Mouse (Mus musculus): Measurements from ENCODE around the gene Acox2. TPM values are rescaled to one million over a fixed set of nuclear protein-coding genes. Genes with fewer than 3 reads are reported as not detected.

The Acox2 gene
- polyA plus RNA-seq, 1 experiment from 2014 or later = not detected

DNA sequence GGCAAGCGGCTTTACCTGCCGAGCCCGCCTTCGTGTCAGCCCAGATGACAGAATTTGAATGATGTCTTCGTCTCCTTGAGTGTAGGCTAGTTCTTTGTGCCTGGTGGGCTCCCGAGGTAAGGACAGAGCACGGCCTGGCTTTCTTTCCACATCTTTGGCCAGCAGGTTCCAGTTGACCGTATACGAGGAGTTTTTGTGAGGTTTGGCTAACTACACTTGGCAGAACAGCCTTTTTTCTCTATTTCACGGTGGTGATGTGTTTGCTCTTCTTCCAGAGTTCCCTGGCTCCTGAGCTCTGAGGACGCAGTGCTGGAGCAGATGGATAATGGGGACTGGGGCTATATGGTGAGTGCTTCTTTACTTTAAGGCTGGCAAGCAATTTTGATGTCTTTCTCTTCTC, 39.3 kb downstream of the Acox2 start:
- Histone ChIP-seq H3K27ac (replicated peaks in 1 of 2; ENCODE audit: control insufficient read depth in 1 of 2, insufficient read depth in 1 of 2, low read depth in 2 of 2, low read length in 2 of 2) (no peak overlapping the region), H3K4me3 (ENCODE audit: control insufficient read depth in 1 of 2, insufficient read depth in 1 of 2, low read depth in 1 of 2, low read length in 2 of 2) (no peak overlapping the region), H3K4me2 (ENCODE audit: low read length) (no peak overlapping the region), H3K4me1 (ENCODE audit: control insufficient read depth in 2 of 2, insufficient read depth in 2 of 2, low read length in 2 of 2) (peaks cover 4 to 22% of the 10 kb centered on the region in 2 experiments), H3K9me3 (ENCODE audit: control insufficient read depth, low read length) (no peaks in the 10 kb centered on the region), H3K36me3 (ENCODE audit: control insufficient read depth, insufficient read depth, low read length) (peaks cover 23% of the 10 kb centered on the region), H3K27me3 (ENCODE audit: control insufficient read depth, insufficient read depth, low read length) (no peaks in the 10 kb centered on the region), H3K9ac (ENCODE audit: low read length) (no peak overlapping the region)
- no peak for ATAC-seq (ENCODE audit: insufficient number of reproducible peaks, insufficient read depth, low FRiP score, low read depth)
- 92% methylated on average over 11 of the region's 11 CpGs for whole genome bisulfite sequencing

DNA sequence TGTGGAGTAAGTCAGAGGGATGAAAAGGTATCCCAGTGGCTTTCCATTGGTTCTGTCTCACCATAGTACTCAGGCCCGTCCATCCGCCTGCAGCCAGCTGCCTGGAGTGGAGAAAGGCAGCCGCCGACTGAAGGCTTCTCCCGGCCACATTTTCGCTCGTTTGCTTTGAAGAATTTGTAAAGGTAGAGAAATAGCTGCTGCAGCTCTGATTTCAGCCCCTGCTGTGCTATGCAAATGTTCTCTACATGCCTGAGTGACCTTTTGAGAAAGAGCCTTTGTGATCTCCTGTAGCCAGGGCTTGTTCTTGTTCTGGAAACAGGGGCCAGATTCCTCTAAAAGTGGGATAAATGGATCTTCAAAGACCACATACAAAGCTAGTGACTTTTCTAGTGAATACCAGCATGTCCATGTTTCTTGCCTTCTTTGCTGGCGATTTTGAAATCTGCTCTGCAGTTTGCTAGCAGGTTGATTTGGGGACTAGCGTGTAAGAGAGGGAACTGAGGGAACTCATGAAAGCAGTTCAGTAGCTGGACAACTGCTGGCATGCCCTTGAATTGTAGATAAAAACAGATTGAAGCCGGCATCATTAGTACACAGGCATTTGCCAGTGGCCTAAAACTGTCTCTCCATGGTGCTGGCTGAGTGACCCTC, 40.3 kb downstream of the Acox2 start:
- H3K9ac ChIP-seq (ENCODE audit: low read length) = no peak overlapping the region

DNA sequence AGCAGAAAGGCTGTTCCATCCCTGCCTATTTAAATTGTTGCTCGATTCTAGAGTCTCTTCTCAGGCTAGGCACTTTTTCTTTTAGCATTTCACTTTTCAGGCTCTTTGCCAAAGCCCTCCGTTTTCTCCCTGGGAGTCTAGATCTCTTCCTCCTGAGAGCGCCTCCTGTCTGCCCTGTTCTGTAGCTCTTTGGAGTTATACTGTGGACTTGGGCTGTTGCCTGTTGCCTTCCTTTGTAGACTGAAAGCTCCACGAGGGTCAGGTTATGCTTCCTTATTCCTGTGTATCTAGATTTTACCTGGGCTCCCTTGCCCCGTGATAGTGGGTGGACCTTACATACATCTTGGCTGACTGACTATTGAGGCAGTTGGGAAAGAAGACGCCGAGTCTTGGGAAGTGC, 40.9 kb downstream of the Acox2 start:
- 63% methylated on average over 7 of the region's 7 CpGs for WGBS
- Histone ChIP-seq H3K4me2 (ENCODE audit: low read length) (no peak overlapping the region), H3K9ac (ENCODE audit: low read length) (no peak overlapping the region), H3K27ac (replicated peaks in 1 of 2; ENCODE audit: control insufficient read depth in 1 of 2, insufficient read depth in 1 of 2, low read depth in 2 of 2, low read length in 2 of 2) (no peak overlapping the region), H3K4me1 (ENCODE audit: control insufficient read depth in 2 of 2, insufficient read depth in 2 of 2, low read length in 2 of 2) (peaks cover 4 to 23% of the 10 kb centered on the region in 2 experiments), H3K9me3 (ENCODE audit: control insufficient read depth, low read length) (no peaks in the 10 kb centered on the region), H3K4me3 (ENCODE audit: control insufficient read depth in 1 of 2, insufficient read depth in 1 of 2, low read depth in 1 of 2, low read length in 2 of 2) (no peak overlapping the region), H3K27me3 (ENCODE audit: control insufficient read depth, insufficient read depth, low read length) (no peaks in the 10 kb centered on the region), H3K36me3 (ENCODE audit: control insufficient read depth, insufficient read depth, low read length) (peaks cover 15% of the 10 kb centered on the region)
- no peak for ATAC-seq (ENCODE audit: insufficient number of reproducible peaks, insufficient read depth, low FRiP score, low read depth)

More for the DNA sequence above, 40.3 kb downstream of the Acox2 start:
- Histone ChIP-seq H3K36me3 (ENCODE audit: control insufficient read depth, insufficient read depth, low read length) (peaks cover 18% of the 10 kb centered on the region), H3K4me2 (ENCODE audit: low read length) (no peak overlapping the region), H3K27ac (replicated peaks in 1 of 2; ENCODE audit: control insufficient read depth in 1 of 2, insufficient read depth in 1 of 2, low read depth in 2 of 2, low read length in 2 of 2) (peak overlapping the region in 1 of 2 experiments; percentile 27; a peak in 2 of 4 replicates), H3K9me3 (ENCODE audit: control insufficient read depth, low read length) (no peaks in the 10 kb centered on the region), H3K4me3 (ENCODE audit: control insufficient read depth in 1 of 2, insufficient read depth in 1 of 2, low read depth in 1 of 2, low read length in 2 of 2) (no peak overlapping the region), H3K27me3 (ENCODE audit: control insufficient read depth, insufficient read depth, low read length) (no peaks in the 10 kb centered on the region), H3K4me1 (ENCODE audit: control insufficient read depth in 2 of 2, insufficient read depth in 2 of 2, low read length in 2 of 2) (peaks cover 4 to 23% of the 10 kb centered on the region in 2 experiments)
- 44% methylated on average over 10 of the region's 10 CpGs for WGBS
- no peak for ATAC-seq (ENCODE audit: insufficient number of reproducible peaks, insufficient read depth, low FRiP score, low read depth)

DNA sequence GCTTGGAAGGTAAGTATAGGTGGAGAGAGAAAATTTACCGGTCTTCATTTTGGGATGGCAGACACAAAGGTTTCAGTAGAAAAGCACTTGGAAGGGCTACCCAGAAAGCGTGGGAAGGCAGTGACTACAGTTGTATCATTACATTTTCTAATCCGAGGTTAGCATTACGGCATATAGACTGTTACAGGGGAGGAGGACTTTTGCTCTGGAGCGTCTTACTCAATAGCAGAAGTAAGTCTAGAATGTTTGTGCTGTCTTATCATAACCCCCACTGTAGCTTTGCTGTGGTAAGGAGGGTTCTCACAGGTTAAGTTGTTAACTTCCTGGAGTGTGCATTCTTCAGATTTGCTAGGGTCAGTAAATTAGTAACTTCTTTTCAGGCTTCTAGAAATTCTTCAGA, 43.1 kb downstream of the Acox2 start:
- ATAC-seq (ENCODE audit: insufficient number of reproducible peaks, insufficient read depth, low FRiP score, low read depth) = no peak
- WGBS = 72% methylated on average over 5 of the region's 5 CpGs
- Histone ChIP-seq H3K4me3 (ENCODE audit: control insufficient read depth in 1 of 2, insufficient read depth in 1 of 2, low read depth in 1 of 2, low read length in 2 of 2) (no peak overlapping the region), H3K9ac (ENCODE audit: low read length) (no peak overlapping the region), H3K9me3 (ENCODE audit: control insufficient read depth, low read length) (no peaks in the 10 kb centered on the region), H3K4me2 (ENCODE audit: low read length) (peak overlapping the region; percentile 86; the same call in 1 of the 2 replicates), H3K4me1 (ENCODE audit: control insufficient read depth in 2 of 2, insufficient read depth in 2 of 2, low read length in 2 of 2) (peaks cover 4 to 23% of the 10 kb centered on the region in 2 experiments), H3K27me3 (ENCODE audit: control insufficient read depth, insufficient read depth, low read length) (no peaks in the 10 kb centered on the region), H3K36me3 (ENCODE audit: control insufficient read depth, insufficient read depth, low read length) (no peaks in the 10 kb centered on the region; the same call in 1 of the 2 replicates), H3K27ac (replicated peaks in 1 of 2; ENCODE audit: control insufficient read depth in 1 of 2, insufficient read depth in 1 of 2, low read depth in 2 of 2, low read length in 2 of 2) (no peak overlapping the region)

DNA sequence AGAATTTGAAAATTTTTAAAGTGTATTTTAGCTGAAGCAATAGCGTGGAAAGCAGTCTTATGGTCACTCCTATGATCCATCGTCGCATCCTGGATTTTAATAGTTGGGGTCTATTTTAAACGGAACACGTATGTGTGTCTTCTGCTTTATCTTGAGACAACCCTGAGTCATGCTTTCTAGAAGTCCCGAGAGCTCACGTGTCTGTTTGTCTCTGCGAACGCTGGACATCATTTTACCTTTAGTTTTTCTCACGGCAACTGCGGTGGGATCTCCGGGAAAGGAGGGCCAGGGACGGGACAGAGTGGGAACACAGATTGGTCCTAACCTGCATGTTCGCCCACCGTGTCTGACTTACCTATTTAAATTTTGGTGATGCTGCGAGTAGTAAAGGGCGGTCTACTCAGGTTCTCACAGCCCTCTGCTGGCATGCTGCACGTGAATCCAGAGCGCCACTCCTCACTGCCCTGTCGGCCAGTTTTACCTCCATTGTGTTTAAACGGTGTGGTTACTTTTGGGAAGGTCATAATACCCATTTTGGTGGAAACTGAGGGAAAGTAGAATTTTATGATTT, 43.9 kb downstream of the Acox2 start:
- H3K4me3 ChIP-seq (ENCODE audit: control insufficient read depth in 1 of 2, insufficient read depth in 1 of 2, low read depth in 1 of 2, low read length in 2 of 2) = peak overlapping the region; percentile 26 to 73
- no peaks in the 10 kb centered on the region for H3K36me3 ChIP-seq (ENCODE audit: control insufficient read depth, insufficient read depth, low read length)
- H3K27me3 ChIP-seq (ENCODE audit: control insufficient read depth, insufficient read depth, low read length) = no peaks in the 10 kb centered on the region
- WGBS = 17% methylated on average over 21 of the region's 21 CpGs
- peak overlapping the region; percentile 94 for H3K9ac ChIP-seq (ENCODE audit: low read length)
- no peaks in the 10 kb centered on the region for H3K9me3 ChIP-seq (ENCODE audit: control insufficient read depth, low read length)
- peaks cover 4 to 23% of the 10 kb centered on the region in 2 experiments for H3K4me1 ChIP-seq (ENCODE audit: control insufficient read depth in 2 of 2, insufficient read depth in 2 of 2, low read length in 2 of 2)
- ATAC-seq (ENCODE audit: insufficient number of reproducible peaks, insufficient read depth, low FRiP score, low read depth) = no peak
- H3K4me2 ChIP-seq (ENCODE audit: low read length) = peak overlapping the region; percentile 86
- H3K27ac ChIP-seq (replicated peaks in 1 of 2; ENCODE audit: control insufficient read depth in 1 of 2, insufficient read depth in 1 of 2, low read depth in 2 of 2, low read length in 2 of 2) = no peak overlapping the region

DNA sequence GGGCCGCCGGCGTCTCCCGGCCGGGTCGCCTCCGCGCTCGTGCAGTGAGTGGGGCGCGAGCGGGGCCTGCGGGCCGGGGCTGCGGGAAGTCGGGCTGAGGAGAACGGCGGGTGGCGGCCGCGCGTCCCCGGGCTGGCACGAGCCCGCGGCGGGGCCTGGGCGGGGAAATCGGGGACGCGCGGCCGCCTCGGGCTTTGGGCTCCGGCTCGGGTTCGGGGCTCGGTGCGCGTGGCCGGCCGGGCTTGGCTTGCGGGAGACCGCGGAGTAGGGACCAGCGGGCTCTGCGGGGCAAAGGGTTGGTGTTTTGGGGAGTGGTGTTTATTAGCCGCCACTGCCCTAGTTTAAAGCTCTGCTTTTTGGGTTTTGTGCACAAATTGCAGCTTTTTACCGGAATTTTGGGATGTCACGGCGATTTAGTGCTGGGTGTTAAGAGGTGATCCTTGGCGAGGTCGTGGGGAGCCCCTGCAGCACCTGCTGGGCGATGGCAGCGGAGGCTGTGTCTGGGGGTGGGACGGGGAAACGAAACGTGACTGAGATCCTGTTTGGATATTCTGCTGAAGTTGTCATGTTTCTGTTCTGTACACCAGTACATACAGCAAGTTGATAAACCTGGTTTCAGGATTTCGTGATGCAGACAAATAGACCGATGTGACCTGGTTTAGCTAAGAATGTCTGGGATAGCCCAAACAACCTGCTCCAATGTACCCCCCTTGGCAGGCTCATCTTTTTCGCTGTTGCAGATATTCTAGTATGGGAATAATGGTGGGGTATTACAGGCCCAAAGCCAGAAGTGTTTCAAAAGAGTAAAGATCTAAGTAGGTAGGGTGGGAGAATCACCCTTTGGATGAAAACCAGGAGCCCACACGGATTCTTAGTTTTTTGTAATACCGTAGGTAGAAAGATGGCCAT, 44.6 kb downstream of the Acox2 start:
- no peaks in the 10 kb centered on the region for H3K27me3 ChIP-seq (ENCODE audit: control insufficient read depth, insufficient read depth, low read length)
- peak overlapping the region; percentile 76 to 94; a peak in 3 of 4 replicates for H3K27ac ChIP-seq (replicated peaks in 1 of 2; ENCODE audit: control insufficient read depth in 1 of 2, insufficient read depth in 1 of 2, low read depth in 2 of 2, low read length in 2 of 2)
- WGBS = 2% methylated on average over 59 of the region's 63 CpGs
- no peaks in the 10 kb centered on the region for H3K9me3 ChIP-seq (ENCODE audit: control insufficient read depth, low read length)
- ATAC-seq (ENCODE audit: insufficient number of reproducible peaks, insufficient read depth, low FRiP score, low read depth) = peak; percentile 78
- H3K36me3 ChIP-seq (ENCODE audit: control insufficient read depth, insufficient read depth, low read length) = no peaks in the 10 kb centered on the region
- peaks cover 4 to 21% of the 10 kb centered on the region in 2 experiments for H3K4me1 ChIP-seq (ENCODE audit: control insufficient read depth in 2 of 2, insufficient read depth in 2 of 2, low read length in 2 of 2)
- H3K9ac ChIP-seq (ENCODE audit: low read length) = peak overlapping the region; percentile 94
- peak overlapping the region; percentile 73 to 93 for H3K4me3 ChIP-seq (ENCODE audit: control insufficient read depth in 1 of 2, insufficient read depth in 1 of 2, low read depth in 1 of 2, low read length in 2 of 2)
- peak overlapping the region; percentile 86 for H3K4me2 ChIP-seq (ENCODE audit: low read length)

DNA sequence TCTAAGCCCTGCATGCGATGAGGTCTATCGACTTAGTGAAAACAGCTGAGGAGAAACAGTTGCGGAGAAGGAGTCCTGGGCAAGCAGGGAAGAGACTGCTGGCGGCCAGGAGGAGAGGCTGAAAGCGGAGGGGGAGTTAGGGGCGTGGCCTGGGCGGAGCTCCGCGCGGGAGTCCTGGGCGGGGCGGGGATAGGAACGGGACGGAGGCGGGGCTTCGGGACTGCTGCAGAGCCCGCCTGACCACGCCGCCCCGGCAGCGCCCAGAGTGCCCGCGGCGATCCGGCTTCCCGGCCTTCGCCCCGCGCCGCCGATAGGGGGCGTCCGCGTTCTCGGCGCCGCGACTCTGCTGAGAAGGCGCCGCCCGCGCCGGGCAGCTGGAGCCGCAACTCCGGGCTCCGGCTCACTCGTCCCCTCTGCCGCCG, 45.3 kb downstream of the Acox2 start, which contains the start of gene Kctd6:
Gene Kctd6, plus strand, starts transcription at position 338 of the 422 bp plus-strand sequence.
- Histone ChIP-seq H3K27me3 (ENCODE audit: control insufficient read depth, insufficient read depth, low read length) (no peaks in the 10 kb centered on the region), H3K27ac (replicated peaks in 1 of 2; ENCODE audit: control insufficient read depth in 1 of 2, insufficient read depth in 1 of 2, low read depth in 2 of 2, low read length in 2 of 2) (peak within 1 kb of the TSS; percentile 76 to 94), H3K4me3 (ENCODE audit: control insufficient read depth in 1 of 2, insufficient read depth in 1 of 2, low read depth in 1 of 2, low read length in 2 of 2) (peak within 1 kb of the TSS; percentile 73 to 93), H3K36me3 (ENCODE audit: control insufficient read depth, insufficient read depth, low read length) (no peaks in the 10 kb centered on the region), H3K9me3 (ENCODE audit: control insufficient read depth, low read length) (no peaks in the 10 kb centered on the region), H3K4me1 (ENCODE audit: control insufficient read depth in 2 of 2, insufficient read depth in 2 of 2, low read length in 2 of 2) (peaks cover 7 to 22% of the 10 kb centered on the region in 2 experiments; a peak in 3 of 4 replicates), H3K9ac (ENCODE audit: low read length) (peak within 1 kb of the TSS; percentile 94), H3K4me2 (ENCODE audit: low read length) (peak within 1 kb of the TSS; percentile 86)
- peak; percentile 98 for ATAC-seq (ENCODE audit: insufficient number of reproducible peaks, insufficient read depth, low FRiP score, low read depth)
- WGBS = 1% methylated on average over 30 of the region's 49 CpGs

Measured in heart, embryonic 14.5 days (tissue).